Comparison of ENCODE assay signal across 7 mouse cellular contexts in the genomic region with DNA sequence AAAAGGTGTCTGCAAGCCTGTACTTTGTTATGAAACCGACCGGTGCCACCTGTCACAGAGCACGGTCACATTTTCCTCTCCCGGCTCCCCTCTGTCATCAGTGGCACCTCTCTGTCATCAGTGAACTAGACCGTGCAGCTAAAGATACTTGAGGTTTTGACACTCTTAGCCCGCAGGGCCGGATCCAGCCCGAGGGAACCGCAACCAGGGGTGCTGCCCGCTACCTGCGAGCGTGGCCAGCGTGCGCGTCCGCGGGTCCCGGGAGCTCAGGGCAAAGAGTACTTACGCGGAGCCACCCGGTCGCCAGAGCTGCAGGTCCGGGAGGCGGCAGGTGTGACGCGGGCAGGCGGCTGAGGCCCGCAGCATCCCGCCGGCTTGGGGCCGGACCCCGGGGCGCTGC. TPM values are rescaled to one million over a fixed set of nuclear protein-coding genes. Genes with fewer than 3 reads are reported as not detected.
A peak's percentile ranks its signal among the peaks of the same experiment; 100 is the strongest.
DNase-seq lines count a peak whose midpoint lies in the region; ATAC-seq and TF ChIP-seq lines count a peak whose summit lies in the region.

No protein-coding gene starts in this region.

- H3K27me3 ChIP-seq in E14TG2a.4 (ENCODE audit: insufficient read depth, low read length) = peaks cover 13% of the 10 kb centered on the region
- peaks cover 41% of the 10 kb centered on the region for H3K27me3 ChIP-seq in heart, embryonic 15.5 days
- H3K27me3 ChIP-seq in midbrain, embryonic 12.5 days = peaks cover 22% of the 10 kb centered on the region
- peaks cover 17% of the 10 kb centered on the region for H3K27me3 ChIP-seq in stomach, embryonic 15.5 days (replicated peaks)

- H3K9me3 ChIP-seq in E14TG2a.4 (ENCODE audit: low read length) = no peaks in the 10 kb centered on the region
- H3K9me3 ChIP-seq in heart, embryonic 15.5 days (replicated peaks) = no peaks in the 10 kb centered on the region
- no peaks in the 10 kb centered on the region for H3K9me3 ChIP-seq in midbrain, embryonic 12.5 days
- H3K9me3 ChIP-seq in stomach, embryonic 15.5 days = no peaks in the 10 kb centered on the region

- peak overlapping the region; percentile 94 for H3K4me2 ChIP-seq in heart, embryonic 15.5 days
- peak overlapping the region; percentile 99 for H3K4me2 ChIP-seq in midbrain, embryonic 12.5 days (replicated peaks)
- peak overlapping the region; percentile 92 for H3K4me2 ChIP-seq in stomach, embryonic 15.5 days

- WGBS in heart, embryonic 15.5 days = under 1% methylated on average over 31 of the region's 33 CpGs
- WGBS in midbrain, embryonic 12.5 days = under 1% methylated on average over 33 of the region's 33 CpGs
- WGBS in stomach, embryonic 15.5 days = 1% methylated on average over 32 of the region's 33 CpGs

- H3K27ac ChIP-seq in heart, embryonic 15.5 days = no peak overlapping the region
- peak overlapping the region; percentile 96 for H3K27ac ChIP-seq in midbrain, embryonic 12.5 days (replicated peaks)
- peak overlapping the region; percentile 22; the same call in 1 of the 2 replicates for H3K27ac ChIP-seq in stomach, embryonic 15.5 days

- H3K36me3 ChIP-seq in E14TG2a.4 (ENCODE audit: insufficient read depth, low read length) = peaks cover 24% of the 10 kb centered on the region
- no peaks in the 10 kb centered on the region for H3K36me3 ChIP-seq in heart, embryonic 15.5 days
- 0 out of 2 replicates have a peak, but pooled peaks cover 7% of the 10 kb centered on the region for H3K36me3 ChIP-seq in midbrain, embryonic 12.5 days
- no peaks in the 10 kb centered on the region for H3K36me3 ChIP-seq in stomach, embryonic 15.5 days

- peak; percentile 80 for DNase-seq in CD4-positive helper T cell, adult 2 months (ENCODE audit: low read depth, low spot score)
- peak; percentile 66 to 67 for DNase-seq in cerebellum, postnatal 36 days
- DNase-seq in kidney, postnatal 4 days = peak; percentile 27 to 49

- H3K4me3 ChIP-seq in E14TG2a.4 (replicated peaks; ENCODE audit: low read length) = peak overlapping the region; percentile 94
- peak overlapping the region; percentile 98 for H3K4me3 ChIP-seq in heart, embryonic 15.5 days
- peak overlapping the region; percentile 99 for H3K4me3 ChIP-seq in midbrain, embryonic 12.5 days
- H3K4me3 ChIP-seq in stomach, embryonic 15.5 days (replicated peaks) = peak overlapping the region; percentile 97

- H3K9ac ChIP-seq in heart, embryonic 15.5 days = peak overlapping the region; percentile 50
- H3K9ac ChIP-seq in midbrain, embryonic 12.5 days (replicated peaks) = peak overlapping the region; percentile 84
- H3K9ac ChIP-seq in stomach, embryonic 15.5 days = peak overlapping the region; percentile 37; the same call in 1 of the 2 replicates

- TF ChIP-seq CTCF in E14TG2a.4 (conservative IDR thresholded peaks at IDR 0.05; ENCODE audit: low read length) = no peak

- H3K4me1 ChIP-seq in E14TG2a.4 (replicated peaks; ENCODE audit: low read depth, low read length) = peaks cover 28% of the 10 kb centered on the region
- H3K4me1 ChIP-seq in heart, embryonic 15.5 days (replicated peaks) = peaks cover 20% of the 10 kb centered on the region
- peaks cover 38% of the 10 kb centered on the region for H3K4me1 ChIP-seq in midbrain, embryonic 12.5 days
- H3K4me1 ChIP-seq in stomach, embryonic 15.5 days = peaks cover 15% of the 10 kb centered on the region

- ATAC-seq in heart, embryonic 15.5 days (replicated peaks; ENCODE audit: insufficient number of reproducible peaks, insufficient read depth, low FRiP score, low read depth) = no peak
- 0 out of 2 replicates have a peak, but pooled peaks have one; percentile 5 for ATAC-seq in midbrain, embryonic 12.5 days (ENCODE audit: low FRiP score, low read depth)
- ATAC-seq in stomach, embryonic 15.5 days (ENCODE audit: insufficient read depth, low FRiP score, low read depth) = no peak

RNA-seq across cellular contexts. Expression of a gene that starts 0.8 kb away (rescaled TPM):
- 2.8 and 5.0 TPM in 2 replicates for polyA plus RNA-seq in heart, embryonic 15.5 days (2015; fragmentation: Nextera tagmentation; extraction: Ambion mirVana)
- polyA plus RNA-seq in midbrain, embryonic 12.5 days (2016; fragmentation: Nextera tagmentation; extraction: Ambion mirVana) = 20.8 and 21.3 TPM in 2 replicates
- 7.4 and 7.5 TPM in 2 replicates for polyA plus RNA-seq in stomach, embryonic 15.5 days (2015; fragmentation: Nextera tagmentation; extraction: Ambion mirVana)

RNA-seq across cellular contexts. Expression of a gene that starts 1.0 kb away (rescaled TPM):
- polyA plus RNA-seq in heart, embryonic 15.5 days (2015; fragmentation: Nextera tagmentation; extraction: Ambion mirVana) = 52.2 and 62.3 TPM in 2 replicates
- 171 and 173 TPM in 2 replicates for polyA plus RNA-seq in midbrain, embryonic 12.5 days (2016; fragmentation: Nextera tagmentation; extraction: Ambion mirVana)
- 79.9 and 94.3 TPM in 2 replicates for polyA plus RNA-seq in stomach, embryonic 15.5 days (2015; fragmentation: Nextera tagmentation; extraction: Ambion mirVana)
